Mouse (Mus musculus): ENCODE results near the gene Gnat3. TPM values are rescaled to one million over a fixed set of nuclear protein-coding genes. Genes with fewer than 3 reads are reported as not detected.

The Gnat3 gene
- polyA plus RNA-seq, 1 experiment: 0.54 TPM

DNA sequence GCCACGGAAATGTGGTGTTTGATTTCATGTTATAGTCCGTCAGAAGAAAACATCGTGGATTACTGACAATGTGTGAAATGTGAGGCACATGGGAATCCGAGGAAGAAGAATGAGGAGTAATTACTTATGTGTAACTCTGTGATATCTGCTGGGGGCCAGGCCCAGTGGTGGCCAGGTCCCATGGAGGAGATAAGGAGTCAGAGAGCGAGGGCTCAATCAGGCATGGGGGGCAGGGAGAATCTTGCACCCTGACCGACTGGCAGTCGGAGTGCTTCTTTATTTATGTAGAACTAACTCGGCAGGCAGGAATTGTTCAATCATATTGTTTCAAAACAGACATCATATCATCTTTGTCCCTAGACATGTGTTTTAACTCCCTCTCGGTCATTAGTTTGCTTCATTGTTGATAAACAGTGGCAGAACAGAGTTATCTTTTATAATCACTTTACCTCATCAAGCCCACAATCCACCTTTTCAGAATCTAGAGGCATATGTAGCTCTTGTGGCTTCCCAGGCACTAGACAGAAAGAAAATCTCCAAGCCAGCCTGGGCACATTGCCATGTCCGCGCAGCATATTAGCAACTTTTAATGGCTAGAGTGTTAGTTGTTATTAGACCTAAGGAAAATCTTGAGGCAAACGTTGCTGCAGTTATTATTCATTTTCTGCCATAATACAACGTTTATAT, 7.5 kb downstream of the Gnat3 start:
- Histone ChIP-seq H3K4me1 (ENCODE audit: control insufficient read depth, insufficient read depth, low read length) (peaks cover 3% of the 10 kb centered on the region), H3K27ac (ENCODE audit: insufficient read depth, low read depth, low read length) (no peak overlapping the region), H3K4me3 (ENCODE audit: insufficient read depth, low read length) (no peak overlapping the region)
- no peak for TF ChIP-seq POLR2A (IDR thresholded peaks at IDR 0.05; ENCODE audit: borderline replicate concordance, low read depth, low read length)
- no peak for TF ChIP-seq CTCF (IDR thresholded peaks at IDR 0.05; ENCODE audit: low read depth, low read length)

DNA sequence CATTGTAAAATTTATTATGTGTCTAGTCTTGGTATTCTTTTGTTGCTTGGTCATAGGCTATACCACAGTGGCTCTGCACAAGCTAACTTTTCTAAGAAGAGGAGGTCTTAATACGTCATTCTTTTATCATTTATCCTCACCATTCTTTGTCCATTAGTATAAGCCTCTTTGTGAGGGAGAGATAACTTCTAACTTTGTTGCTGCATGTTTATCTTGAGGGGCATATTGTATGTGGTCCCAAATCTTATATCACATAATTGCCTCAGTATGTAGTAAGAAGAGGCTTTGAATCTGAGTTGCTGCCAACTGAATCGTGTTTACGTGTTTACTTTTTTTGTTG, 8.0 kb downstream of the Gnat3 start:
- Histone ChIP-seq H3K4me1 (ENCODE audit: control insufficient read depth, insufficient read depth, low read length) (peaks cover 3% of the 10 kb centered on the region), H3K27ac (ENCODE audit: insufficient read depth, low read depth, low read length) (no peak overlapping the region), H3K4me3 (ENCODE audit: insufficient read depth, low read length) (no peak overlapping the region)
- TF ChIP-seq CTCF (IDR thresholded peaks at IDR 0.05; ENCODE audit: low read depth, low read length) (no peak), POLR2A (IDR thresholded peaks at IDR 0.05; ENCODE audit: borderline replicate concordance, low read depth, low read length) (no peak)

DNA sequence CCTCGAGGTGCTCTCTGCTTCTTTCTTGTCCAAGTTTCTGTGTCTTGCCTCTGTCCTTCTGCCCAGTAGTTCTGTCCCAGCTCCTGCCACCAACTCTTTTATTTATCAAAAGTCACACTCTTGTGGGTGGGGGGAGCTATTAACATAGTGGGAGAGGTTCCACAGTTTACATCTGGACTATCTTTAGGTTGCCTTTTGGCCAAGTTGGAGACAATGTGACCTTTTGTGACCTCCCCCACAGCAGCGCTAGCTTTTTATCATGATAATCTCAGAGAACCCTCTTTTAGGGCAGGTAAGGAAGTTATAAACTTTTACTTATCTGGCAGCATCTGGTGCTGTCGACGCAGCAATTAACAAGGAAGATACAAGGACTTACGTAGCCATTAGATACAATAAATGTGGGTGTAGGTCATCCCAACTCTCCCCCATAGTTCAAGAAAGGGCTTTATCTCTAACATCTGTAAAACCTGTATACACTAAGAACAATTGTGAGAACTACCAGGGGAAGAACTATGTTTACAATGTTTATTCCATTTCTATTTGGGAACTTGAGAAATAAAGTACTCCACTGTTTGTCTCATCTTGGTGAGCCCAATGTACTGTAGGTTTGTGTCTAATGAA, 18.3 kb downstream of the Gnat3 start:
- TF ChIP-seq CTCF (IDR thresholded peaks at IDR 0.05; ENCODE audit: low read depth, low read length) (no peak), POLR2A (IDR thresholded peaks at IDR 0.05; ENCODE audit: borderline replicate concordance, low read depth, low read length) (no peak)
- Histone ChIP-seq H3K4me3 (ENCODE audit: insufficient read depth, low read length) (no peak overlapping the region), H3K4me1 (ENCODE audit: control insufficient read depth, insufficient read depth, low read length) (peaks cover 2% of the 10 kb centered on the region; the same call in 1 of the 2 replicates), H3K27ac (ENCODE audit: insufficient read depth, low read depth, low read length) (no peak overlapping the region)

DNA sequence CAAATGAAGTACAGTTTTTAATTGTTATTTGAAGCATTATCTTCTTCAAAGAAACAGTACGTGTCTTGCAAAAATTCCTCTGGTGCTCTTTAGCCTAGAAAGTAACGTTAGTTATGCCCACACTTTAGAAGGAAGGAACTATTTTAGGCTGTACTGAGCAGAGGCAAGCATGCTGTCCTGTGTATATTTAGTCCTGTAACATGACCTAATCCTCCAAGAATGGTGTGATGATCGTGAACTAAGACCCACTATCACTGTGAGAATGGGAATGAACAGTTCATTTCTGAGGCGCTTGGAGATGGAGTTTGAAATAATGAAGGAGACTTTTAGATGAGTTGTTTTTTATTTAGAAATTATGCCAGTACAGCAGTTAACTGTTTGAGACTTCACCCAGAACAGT, 20.4 kb downstream of the Gnat3 start:
- no peak for TF ChIP-seq POLR2A (IDR thresholded peaks at IDR 0.05; ENCODE audit: borderline replicate concordance, low read depth, low read length)
- TF ChIP-seq CTCF (IDR thresholded peaks at IDR 0.05; ENCODE audit: low read depth, low read length): no peak
- H3K4me3 ChIP-seq (ENCODE audit: insufficient read depth, low read length): no peak overlapping the region
- peaks cover 2% of the 10 kb centered on the region; the same call in 1 of the 2 replicates for H3K4me1 ChIP-seq (ENCODE audit: control insufficient read depth, insufficient read depth, low read length)
- H3K27ac ChIP-seq (ENCODE audit: insufficient read depth, low read depth, low read length): no peak overlapping the region

DNA sequence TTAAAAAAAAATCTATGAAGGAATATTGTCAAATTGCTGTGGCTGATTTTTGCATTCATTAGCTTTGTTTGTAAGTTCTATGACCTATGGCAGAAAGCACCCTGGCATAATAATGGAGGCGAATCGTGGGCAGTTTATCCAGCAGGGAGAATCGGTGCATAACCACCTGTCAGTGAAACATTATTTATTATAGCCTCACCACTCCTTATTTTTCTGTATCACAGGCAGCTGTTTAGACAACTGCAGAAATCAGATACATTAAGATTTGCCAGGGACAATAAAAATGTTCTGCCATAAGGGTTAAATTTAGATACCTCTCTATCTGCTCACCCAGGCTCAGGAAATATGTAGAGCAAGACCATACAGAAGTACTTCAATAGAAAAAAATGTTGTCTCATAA, 22.2 kb downstream of the Gnat3 start:
- H3K4me1 ChIP-seq (ENCODE audit: control insufficient read depth, insufficient read depth, low read length): peaks cover 2% of the 10 kb centered on the region; the same call in 1 of the 2 replicates
- no peak for TF ChIP-seq CTCF (IDR thresholded peaks at IDR 0.05; ENCODE audit: low read depth, low read length)
- TF ChIP-seq POLR2A (IDR thresholded peaks at IDR 0.05; ENCODE audit: borderline replicate concordance, low read depth, low read length): no peak
- no peak overlapping the region for H3K4me3 ChIP-seq (ENCODE audit: insufficient read depth, low read length)
- H3K27ac ChIP-seq (ENCODE audit: insufficient read depth, low read depth, low read length): no peak overlapping the region

DNA sequence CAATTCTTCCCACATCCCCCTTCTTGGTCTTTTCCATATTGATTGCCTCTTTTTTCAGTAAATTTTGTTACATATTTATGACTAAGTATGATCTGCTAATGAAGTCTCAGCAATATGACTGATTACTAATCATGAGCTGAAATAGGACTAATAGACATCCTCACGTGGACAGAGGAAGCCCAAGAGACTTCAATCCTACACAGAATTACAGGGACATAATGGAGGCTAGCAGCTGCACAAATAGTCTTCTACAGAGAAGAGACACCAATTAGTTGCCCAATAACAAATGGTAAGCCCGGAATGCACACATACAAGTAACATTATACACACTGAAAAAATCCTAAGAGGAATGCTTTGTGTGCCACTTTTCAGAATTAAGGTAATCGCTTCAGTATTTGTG, 24.3 kb downstream of the Gnat3 start:
- TF ChIP-seq POLR2A (IDR thresholded peaks at IDR 0.05; ENCODE audit: borderline replicate concordance, low read depth, low read length): no peak
- no peak for TF ChIP-seq CTCF (IDR thresholded peaks at IDR 0.05; ENCODE audit: low read depth, low read length)
- Histone ChIP-seq H3K4me1 (ENCODE audit: control insufficient read depth, insufficient read depth, low read length) (peaks cover 2% of the 10 kb centered on the region; the same call in 1 of the 2 replicates), H3K4me3 (ENCODE audit: insufficient read depth, low read length) (no peak overlapping the region), H3K27ac (ENCODE audit: insufficient read depth, low read depth, low read length) (no peak overlapping the region)

DNA sequence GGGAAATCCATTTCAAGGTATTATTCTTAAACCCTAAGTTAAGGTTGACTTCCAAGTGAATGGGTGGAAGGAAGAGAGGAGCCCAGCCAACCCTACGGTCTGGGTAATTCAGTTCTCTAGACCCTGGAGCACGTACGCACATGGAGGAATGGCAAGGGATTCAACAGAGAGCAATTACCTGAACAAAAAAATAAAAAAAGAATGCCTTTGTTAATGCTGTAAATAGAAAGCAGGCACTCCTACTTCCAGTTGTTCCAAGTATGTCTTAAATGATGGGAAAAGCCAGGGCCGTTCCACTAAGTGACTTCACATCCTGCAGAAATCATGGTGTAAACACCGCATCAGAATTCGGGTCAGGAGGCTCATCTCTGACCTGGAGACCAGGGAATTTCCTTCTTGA, 28.3 kb downstream of the Gnat3 start:
- TF ChIP-seq CTCF (IDR thresholded peaks at IDR 0.05; ENCODE audit: low read depth, low read length) (no peak), POLR2A (IDR thresholded peaks at IDR 0.05; ENCODE audit: borderline replicate concordance, low read depth, low read length) (no peak)
- H3K27ac ChIP-seq (ENCODE audit: insufficient read depth, low read depth, low read length): no peak overlapping the region
- H3K4me1 ChIP-seq (ENCODE audit: control insufficient read depth, insufficient read depth, low read length): no peaks in the 10 kb centered on the region
- H3K4me3 ChIP-seq (ENCODE audit: insufficient read depth, low read length): no peak overlapping the region

DNA sequence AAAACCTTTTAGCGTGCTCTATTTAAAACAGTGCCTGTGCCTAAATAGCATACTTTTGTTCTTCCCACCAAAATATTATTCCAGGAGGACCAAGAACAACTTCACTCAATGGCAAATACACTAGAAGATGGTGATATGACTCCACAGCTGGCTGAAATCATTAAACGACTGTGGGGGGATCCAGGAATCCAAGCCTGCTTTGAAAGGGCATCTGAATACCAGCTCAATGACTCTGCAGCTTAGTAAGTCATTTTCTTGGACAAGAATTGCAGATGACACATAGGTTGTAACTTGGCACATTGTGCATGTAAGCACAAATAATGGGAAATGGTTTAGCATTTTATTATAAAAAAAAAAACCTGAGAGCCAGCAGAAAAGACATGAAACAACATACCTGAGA, 37.2 kb downstream of the Gnat3 start:
- H3K4me1 ChIP-seq (ENCODE audit: control insufficient read depth, insufficient read depth, low read length): peaks cover 7% of the 10 kb centered on the region
- H3K27ac ChIP-seq (ENCODE audit: insufficient read depth, low read depth, low read length): peak overlapping the region; percentile 88
- TF ChIP-seq CTCF (IDR thresholded peaks at IDR 0.05; ENCODE audit: low read depth, low read length) (no peak), POLR2A (IDR thresholded peaks at IDR 0.05; ENCODE audit: borderline replicate concordance, low read depth, low read length) (no peak)
- H3K4me3 ChIP-seq (ENCODE audit: insufficient read depth, low read length): no peak overlapping the region

DNA sequence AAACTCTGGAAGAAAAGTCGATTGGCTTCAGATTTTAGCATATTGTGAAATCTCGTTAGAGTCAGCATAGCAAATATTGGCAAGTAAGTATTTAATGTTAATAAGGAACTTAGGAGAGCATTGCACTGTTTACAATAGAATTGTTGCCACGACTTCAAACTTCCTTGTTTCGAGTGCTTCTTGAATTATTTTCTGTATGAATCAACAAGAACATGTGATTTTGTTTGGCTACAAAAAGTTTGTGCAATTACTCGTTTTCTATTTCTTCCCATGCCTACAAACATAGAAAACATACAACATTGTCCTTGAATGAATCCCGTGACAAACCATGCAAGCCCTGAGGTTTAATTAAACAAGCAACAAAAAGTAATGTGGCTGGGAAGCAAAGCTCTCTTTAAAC, 37.8 kb downstream of the Gnat3 start:
- TF ChIP-seq CTCF (IDR thresholded peaks at IDR 0.05; ENCODE audit: low read depth, low read length) (no peak), POLR2A (IDR thresholded peaks at IDR 0.05; ENCODE audit: borderline replicate concordance, low read depth, low read length) (no peak)
- H3K27ac ChIP-seq (ENCODE audit: insufficient read depth, low read depth, low read length): peak overlapping the region; percentile 91

DNA sequence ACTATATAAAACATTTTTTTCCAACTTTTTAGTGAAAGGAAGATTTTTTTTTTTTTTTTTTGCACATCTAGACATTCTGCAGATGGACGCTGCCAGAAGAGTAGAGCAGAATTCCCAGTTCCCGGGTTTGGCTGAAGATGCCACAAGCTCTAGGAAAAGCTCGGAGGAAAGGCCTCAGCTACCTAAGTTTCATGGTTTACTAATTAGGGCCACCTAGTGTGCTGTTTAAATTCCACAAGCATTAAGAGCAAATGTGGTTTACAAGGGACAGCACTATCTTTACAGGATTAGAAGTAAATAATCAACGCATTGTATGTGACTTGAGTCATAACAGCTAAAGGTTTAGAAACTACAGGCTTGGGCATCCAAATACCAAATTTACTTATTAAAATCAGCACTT, 39.3 kb downstream of the Gnat3 start:
- Histone ChIP-seq H3K4me1 (ENCODE audit: control insufficient read depth, insufficient read depth, low read length) (peaks cover 19% of the 10 kb centered on the region), H3K27ac (ENCODE audit: insufficient read depth, low read depth, low read length) (no peak overlapping the region), H3K4me3 (ENCODE audit: insufficient read depth, low read length) (no peak overlapping the region)
- no peak for TF ChIP-seq POLR2A (IDR thresholded peaks at IDR 0.05; ENCODE audit: borderline replicate concordance, low read depth, low read length)
- TF ChIP-seq CTCF (IDR thresholded peaks at IDR 0.05; ENCODE audit: low read depth, low read length): no peak

More for the DNA sequence above, 37.8 kb downstream of the Gnat3 start:
- Histone ChIP-seq H3K4me3 (ENCODE audit: insufficient read depth, low read length) (peak overlapping the region; percentile 35), H3K4me1 (ENCODE audit: control insufficient read depth, insufficient read depth, low read length) (peaks cover 8% of the 10 kb centered on the region)
